Mouse (Mus musculus) limb, embryonic 14.5 days (tissue): Measurements from ENCODE around the gene Abhd17b. TPM values are rescaled to one million over a fixed set of nuclear protein-coding genes. Genes with fewer than 3 reads are reported as not detected.

ENCODE experiments used
- ATAC-seq: fragments of 200-750 bp; cut with Nextera tagmentation; 2 replicates; pipeline ENCODE4 v1.8.0; 2017; ENCODE audit warnings: low read depth, moderate number of reproducible peaks, moderate TSS enrichment; ENCODE audit not compliant: low FRiP score
- DNase-seq: peaks from one replicate; pipeline ENCODE4 v3.0.0-alpha.2; 2015; ENCODE audit warnings: low spot score
- H3K27ac ChIP-seq: fragments of 300-500 bp; sonication (generic); replicated peaks from 2 replicates; pipeline ENCODE4 v1.5.1; 2014; ENCODE audit warnings: low read depth, mild to moderate bottlenecking, low read length, moderate library complexity, mixed read lengths
- H3K27me3 ChIP-seq: fragments of 300-500 bp; sonication (generic); 2 replicates; pipeline ENCODE4 v1.6.1; 2014; ENCODE audit warnings: low read length, mixed read lengths; ENCODE audit not compliant: control insufficient read depth, insufficient read depth
- H3K36me3 ChIP-seq: fragments of 300-500 bp; sonication (generic); 2 replicates; pipeline ENCODE4 v1.6.1; 2014; ENCODE audit warnings: mild to moderate bottlenecking, low read length, moderate library complexity, mixed read lengths; ENCODE audit not compliant: control insufficient read depth, insufficient read depth
- H3K4me1 ChIP-seq: fragments of 300-500 bp; sonication (generic); 2 replicates; pipeline ENCODE4 v1.6.1; 2014; ENCODE audit warnings: antibody characterized with exemption, low read length, mixed read lengths; ENCODE audit not compliant: control insufficient read depth, insufficient read depth
- H3K4me2 ChIP-seq: fragments of 300-500 bp; sonication (generic); replicated peaks from 2 replicates; pipeline ENCODE4 v1.6.1; 2014; ENCODE audit warnings: low read depth, mild to moderate bottlenecking, low read length, moderate library complexity; ENCODE audit not compliant: severe bottlenecking
- H3K4me3 ChIP-seq: fragments of 300-500 bp; sonication (generic); replicated peaks from 2 replicates; pipeline ENCODE4 v1.5.1; 2014; ENCODE audit warnings: low read length
- H3K9ac ChIP-seq: fragments of 300-500 bp; sonication (generic); 2 replicates; pipeline ENCODE4 v1.6.1; 2014; ENCODE audit warnings: mild to moderate bottlenecking, low read depth, low read length, moderate library complexity; ENCODE audit not compliant: severe bottlenecking
- H3K9me3 ChIP-seq: fragments of 300-500 bp; sonication (generic); 2 replicates; pipeline ENCODE4 v1.6.1; 2016; ENCODE audit warnings: low read length; ENCODE audit not compliant: control insufficient read depth
- POLR2A ChIP-seq: fragments of 200-500 bp; IDR thresholded peaks from 2 replicates; pipeline ENCODE4 v1.8.0; 2012; ENCODE audit warnings: inconsistent platforms, mild to moderate bottlenecking, moderate library complexity, borderline replicate concordance; ENCODE audit not compliant: insufficient read depth, insufficient read length; ENCODE audit errors: extremely low read depth
- WGBS: fragments of 180-500 bp; shearing (Covaris S2); extraction: QIAGEN DNeasy Blood & Tissue Kit; methylation state at CpG from one replicate; pipeline ENCODE4 v1.1.7; 2014; 5-methylcytosine and 5-hydroxymethylcytosine counted together
- polyA plus RNA-seq, 2 experiments: library from polyadenylated mRNA; depleted of rRNA in 1 of 2; stranded (reverse) in 1 of 2; unstranded in 1 of 2; fragments of >200 nt; fragmentation: Nextera tagmentation in 1 of 2; extraction: Ambion mirVana in 1 of 2; gene quantifications; 2 replicates each; pipeline versions ENCODE4 v1.2.1 to v1.2.3; 2012 to 2014

Abhd17b gene
- polyA plus RNA-seq, 2 experiments: 19.4 to 34.7 TPM

DNA sequence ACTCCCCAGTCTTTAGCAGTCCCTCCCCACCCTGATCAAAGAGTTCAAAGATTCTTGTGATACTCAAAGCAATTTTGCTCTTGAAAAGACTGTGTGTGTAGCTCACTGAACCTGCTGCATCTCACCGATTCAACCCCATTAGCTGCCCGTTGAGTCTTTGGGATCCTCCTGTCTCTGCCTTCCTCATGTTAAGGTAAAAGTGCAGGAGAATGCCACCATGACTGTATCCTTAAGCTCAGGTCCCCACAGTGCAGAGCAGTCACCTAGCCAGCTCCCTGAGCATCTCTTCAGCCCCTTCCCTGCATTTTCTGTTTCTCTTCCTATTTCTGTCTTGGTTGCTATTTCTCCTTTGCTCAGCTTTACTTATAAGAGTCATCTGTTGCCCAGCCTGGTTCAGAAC lies 80.2 kb downstream of the Abhd17b start:
- Histone ChIP-seq H3K36me3 (no peaks in the 10 kb centered on the region), H3K27me3 (no peaks in the 10 kb centered on the region), H3K4me1 (peaks cover 15% of the 10 kb centered on the region), H3K9me3 (no peaks in the 10 kb centered on the region), H3K4me2 (no peak overlapping the region), H3K4me3 (no peak overlapping the region), H3K27ac (no peak overlapping the region), H3K9ac (no peak overlapping the region)
- no peak for ATAC-seq
- TF ChIP-seq POLR2A: no peak
- whole genome bisulfite sequencing: 94% methylated on average over 2 of the region's 2 CpGs
- DNase-seq: no peak

DNA sequence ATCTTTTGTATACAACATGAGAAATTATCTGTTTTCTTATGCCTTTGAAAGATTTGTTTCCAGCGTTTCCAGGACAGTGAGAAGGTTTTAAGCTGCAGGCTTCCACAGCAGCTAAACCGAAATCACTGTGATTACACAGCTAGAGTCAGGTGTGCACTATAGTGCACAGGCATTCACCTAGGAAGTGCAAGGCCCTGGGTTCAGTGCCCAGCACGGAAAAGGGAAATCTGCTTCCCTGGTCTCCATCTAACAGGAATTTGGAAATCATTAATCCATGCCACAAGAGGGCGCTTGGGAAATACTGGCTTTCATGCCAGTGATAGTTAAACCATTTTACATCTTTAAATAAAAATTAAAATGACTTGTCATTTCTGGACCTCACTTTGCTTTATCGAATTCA lies 81.1 kb downstream of the Abhd17b start:
- no peak overlapping the region for H3K4me3 ChIP-seq
- DNase-seq: peak; percentile 75
- H3K4me2 ChIP-seq: no peak overlapping the region
- WGBS: 37% methylated on average over 5 of the region's 5 CpGs
- no peaks in the 10 kb centered on the region for H3K27me3 ChIP-seq
- no peak for ATAC-seq
- no peaks in the 10 kb centered on the region for H3K36me3 ChIP-seq
- no peak overlapping the region for H3K27ac ChIP-seq
- H3K9me3 ChIP-seq: no peaks in the 10 kb centered on the region
- TF ChIP-seq POLR2A: no peak
- H3K9ac ChIP-seq: no peak overlapping the region
- peaks cover 22% of the 10 kb centered on the region for H3K4me1 ChIP-seq

Other genes with a start within 250 kb of the Abhd17b start
- 0.10 and 0.19 TPM in 2 replicates for gene Gda, start 179.7 kb upstream of the Abhd17b start, polyA plus RNA-seq (2012; rRNA removed)
- gene Gda, start 179.7 kb upstream of the Abhd17b start, polyA plus RNA-seq (2014; fragmentation: Nextera tagmentation; extraction: Ambion mirVana): 0.07 and 0.28 TPM in 2 replicates
- 24.1 and 35.0 TPM in 2 replicates for gene 1110059E24Rik, start 209 bp upstream of the Abhd17b start, polyA plus RNA-seq (2012; rRNA removed)
- gene 1110059E24Rik, start 209 bp upstream of the Abhd17b start, polyA plus RNA-seq (2014; fragmentation: Nextera tagmentation; extraction: Ambion mirVana): 54.2 and 55.0 TPM in 2 replicates
- gene Cemip2, start 125.2 kb downstream of the Abhd17b start, polyA plus RNA-seq (2012; rRNA removed): 16.1 and 17.1 TPM in 2 replicates
- gene Cemip2, start 125.2 kb downstream of the Abhd17b start, polyA plus RNA-seq (2014; fragmentation: Nextera tagmentation; extraction: Ambion mirVana): 31.1 and 33.3 TPM in 2 replicates